Mouse (Mus musculus) bone marrow macrophage, adult 2 months (primary cell): Measurements from ENCODE around the gene Alg2.

Source experiments
- CTCF ChIP-seq: IDR thresholded peaks from 2 replicates; pipeline ENCODE4 v1.5.1; 2012; ENCODE audit warnings: low read depth, mild to moderate bottlenecking, low read length, moderate library complexity
- POLR2A ChIP-seq: IDR thresholded peaks from 2 replicates; pipeline ENCODE4 v1.6.1; 2012; ENCODE audit warnings: mild to moderate bottlenecking, low read depth, low read length, borderline replicate concordance

DNA sequence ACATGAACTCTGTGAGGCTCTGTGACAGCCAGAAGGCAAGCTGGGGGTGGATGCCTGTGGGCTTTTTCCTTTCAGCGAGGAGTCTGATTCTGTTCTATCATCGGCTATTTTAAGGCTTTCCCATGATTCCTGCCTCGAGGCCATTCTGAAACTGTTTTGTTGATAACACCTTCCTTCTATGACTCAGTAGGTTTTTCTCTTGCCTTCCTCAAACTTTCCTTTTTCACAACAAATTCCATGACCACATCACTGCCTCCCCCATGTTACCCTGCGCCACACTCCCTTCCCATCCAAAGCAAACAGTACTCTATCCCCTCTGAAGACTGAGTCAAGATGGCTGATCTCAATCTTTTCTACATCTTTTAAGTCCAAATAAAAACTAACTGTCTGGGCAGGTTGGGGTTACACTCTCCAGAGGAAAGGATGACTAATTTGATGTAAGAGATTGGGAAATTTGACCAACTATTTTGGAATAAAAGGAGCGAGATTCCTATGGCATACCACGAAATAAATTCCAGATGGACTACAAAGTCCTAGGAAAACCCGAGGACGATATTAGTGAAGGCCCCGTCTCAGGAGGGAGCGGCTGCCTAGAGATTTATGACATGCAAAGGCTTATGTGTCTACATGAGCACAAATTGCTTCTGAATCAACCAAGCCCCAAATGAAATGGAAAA lies 30.8 kb upstream of the Alg2 start:
- TF ChIP-seq POLR2A: no peak
- TF ChIP-seq CTCF: no peak
